Mouse (Mus musculus) C2C12 (cell line): ENCODE results near the gene Efhd1. TPM values are rescaled to one million over a fixed set of nuclear protein-coding genes. Genes with fewer than 3 reads are reported as not detected.

Experiments used
- H3K27me3 ChIP-seq: one replicate; pipeline ENCODE4 v1.6.1; 2011; ENCODE audit not compliant: control insufficient read depth, insufficient read depth, insufficient read length
- H3K36me3 ChIP-seq: one replicate; pipeline ENCODE4 v1.6.1; 2011; ENCODE audit not compliant: control insufficient read depth, insufficient read depth
- H3K4me3 ChIP-seq: one replicate; pipeline ENCODE4 v1.5.1; 2011; ENCODE audit warnings: mild to moderate bottlenecking, control low read depth; ENCODE audit not compliant: poor library complexity, insufficient read depth, severe bottlenecking
- H3K79me2 ChIP-seq: one replicate; pipeline ENCODE4 v1.6.1; 2011; ENCODE audit not compliant: control insufficient read depth, insufficient read depth
- H3K79me3 ChIP-seq: one replicate; pipeline ENCODE4 v1.6.1; 2011; ENCODE audit warnings: low read depth, control low read depth
- H3ac ChIP-seq: one replicate; pipeline ENCODE3; 2011; ENCODE audit warnings: low read depth; ENCODE audit not compliant: control insufficient read depth, insufficient read length
- CEBPB ChIP-seq: IDR thresholded peaks from one replicate; pipeline ENCODE4 v1.6.1; 2011; ENCODE audit warnings: low read depth, mild to moderate bottlenecking, control low read depth, moderate library complexity
- CTCF ChIP-seq: IDR thresholded peaks from one replicate; pipeline ENCODE4 v1.5.1; 2011; ENCODE audit not compliant: control insufficient read depth, insufficient read depth, insufficient read length
- FOSL1 ChIP-seq: IDR thresholded peaks from one replicate; pipeline ENCODE4 v1.8.0; 2011; ENCODE audit warnings: mild to moderate bottlenecking, low read length; ENCODE audit not compliant: poor library complexity, insufficient read depth, severe bottlenecking
- MAX ChIP-seq: IDR thresholded peaks from one replicate; pipeline ENCODE4 v1.6.1; 2011; ENCODE audit warnings: mild to moderate bottlenecking, control low read depth
- MYOD1 ChIP-seq: IDR thresholded peaks from one replicate; pipeline ENCODE4 v1.6.1; 2011; ENCODE audit warnings: low read depth; ENCODE audit not compliant: control insufficient read depth, insufficient read length
- MYOG ChIP-seq: IDR thresholded peaks from one replicate; pipeline ENCODE4 v1.6.1; 2011; ENCODE audit not compliant: control insufficient read depth, insufficient read length; ENCODE audit errors: extremely low read depth
- USF1 ChIP-seq: IDR thresholded peaks from one replicate; pipeline ENCODE4 v1.6.1; 2011; ENCODE audit warnings: low read depth, mild to moderate bottlenecking, control low read depth, moderate library complexity
- polyA plus RNA-seq: library from polyadenylated mRNA; unstranded; fragments of >200 nt; fragmentation: generic; extraction: Trizol; gene quantifications from one replicate; pipeline ENCODE4 v1.2.1, GENCODE M21; 2012; ENCODE audit warnings: missing spikeins

The Efhd1 gene
- polyA plus RNA-seq, 1 experiment = 0.25 TPM

DNA sequence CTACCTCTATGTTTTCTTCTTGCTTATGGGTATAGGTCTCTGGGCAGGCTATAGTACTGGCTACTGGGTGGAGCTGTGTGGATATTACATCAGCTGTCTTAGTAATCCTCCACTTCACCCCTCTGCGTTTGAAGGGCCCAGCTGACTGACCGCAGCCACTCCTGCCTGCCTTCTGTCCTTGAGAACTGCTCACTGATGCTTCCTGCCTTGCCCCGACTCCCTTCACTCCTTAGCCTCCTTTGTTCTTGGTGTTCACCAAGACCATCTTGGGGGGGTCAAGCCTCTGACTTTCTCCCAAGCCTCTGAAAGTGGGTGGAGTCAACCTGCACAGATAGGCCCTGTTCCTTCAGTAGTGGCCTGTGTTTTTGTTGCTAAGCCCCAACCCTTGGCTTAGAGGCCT lies 8.3 kb downstream of the Efhd1 start:
- TF ChIP-seq USF1 (no peak), MYOG (no peak), CEBPB (no peak), MAX (no peak), FOSL1 (no peak), MYOD1 (no peak), CTCF (no peak)
- Histone ChIP-seq H3K4me3 (no peak overlapping the region), H3K36me3 (no peaks in the 10 kb centered on the region), H3ac (no peak overlapping the region), H3K27me3 (no peaks in the 10 kb centered on the region), H3K79me2 (no peaks in the 10 kb centered on the region), H3K79me3 (no peaks in the 10 kb centered on the region)

DNA sequence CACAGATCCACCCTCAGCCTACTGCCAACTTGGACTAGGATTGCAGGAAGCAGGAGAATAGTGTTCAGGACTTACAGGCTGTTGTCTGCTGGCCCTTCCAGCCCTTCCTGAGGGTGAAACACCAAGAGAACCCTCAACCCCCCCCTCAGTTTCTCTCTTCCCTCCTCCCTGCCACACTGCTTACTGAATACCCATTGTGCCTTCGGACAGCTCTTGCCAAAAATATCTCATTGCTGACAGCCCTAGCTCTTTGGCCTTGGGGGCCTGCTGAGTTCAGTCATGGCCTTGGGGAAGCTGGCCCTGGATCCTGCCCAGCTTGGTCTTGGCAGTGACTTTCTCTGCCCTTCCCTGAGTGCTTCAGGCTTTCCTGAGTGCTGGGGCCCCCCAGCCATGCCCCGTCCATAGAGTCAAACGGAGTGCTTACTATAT lies 9.4 kb downstream of the Efhd1 start:
- H3ac ChIP-seq = no peak overlapping the region
- H3K36me3 ChIP-seq = no peaks in the 10 kb centered on the region
- H3K79me2 ChIP-seq = no peaks in the 10 kb centered on the region
- TF ChIP-seq CTCF (no peak), CEBPB (no peak), MYOG (no peak), USF1 (no peak), MAX (no peak), MYOD1 (no peak), FOSL1 (no peak)
- H3K79me3 ChIP-seq = no peaks in the 10 kb centered on the region
- H3K27me3 ChIP-seq = no peaks in the 10 kb centered on the region
- no peak overlapping the region for H3K4me3 ChIP-seq

DNA sequence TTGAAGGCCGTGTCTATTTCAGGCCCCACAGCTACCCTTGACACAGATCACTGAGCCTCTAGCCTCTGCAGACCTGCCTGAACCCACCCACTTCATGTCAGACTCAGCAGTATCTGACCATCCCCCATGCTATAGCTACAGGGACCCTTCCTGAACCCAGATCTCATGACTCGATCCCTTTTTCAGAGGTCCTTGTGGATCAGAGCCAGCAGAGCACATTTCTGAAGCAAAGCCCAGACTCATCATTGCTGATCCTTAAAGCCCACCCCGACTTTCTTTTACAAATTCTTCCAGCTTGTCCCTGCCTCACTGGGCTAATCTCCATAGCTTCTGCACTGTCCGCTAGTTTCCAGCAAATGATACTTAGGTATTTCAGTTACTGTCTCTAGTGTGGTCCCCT lies 10.0 kb downstream of the Efhd1 start:
- H3K36me3 ChIP-seq = no peaks in the 10 kb centered on the region
- H3K27me3 ChIP-seq = no peaks in the 10 kb centered on the region
- no peaks in the 10 kb centered on the region for H3K79me2 ChIP-seq
- TF ChIP-seq MYOG = no peak
- no peak for TF ChIP-seq MAX
- no peak for TF ChIP-seq USF1
- TF ChIP-seq CTCF = no peak
- no peak for TF ChIP-seq MYOD1
- no peak overlapping the region for H3ac ChIP-seq
- H3K79me3 ChIP-seq = no peaks in the 10 kb centered on the region
- no peak overlapping the region for H3K4me3 ChIP-seq

DNA sequence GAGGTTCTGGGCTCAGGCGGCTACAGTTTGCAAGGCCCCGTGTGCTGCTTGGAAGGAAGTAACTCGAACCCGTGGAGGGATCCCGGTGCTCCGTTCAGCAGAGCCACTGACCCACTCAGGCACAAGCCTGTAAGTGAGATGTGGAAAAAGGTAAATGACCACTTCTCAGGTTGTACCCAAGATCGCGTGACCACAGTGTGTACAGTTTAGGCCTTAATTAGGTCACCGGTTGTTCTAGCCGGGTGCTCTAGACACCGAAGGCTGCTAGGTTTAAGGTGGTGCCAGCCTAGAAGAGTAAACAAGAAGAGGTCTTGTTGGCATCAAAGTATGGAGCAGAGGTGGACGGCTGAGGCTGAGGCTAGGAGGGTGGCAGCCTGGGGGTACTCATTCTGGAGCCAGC lies 11.0 kb downstream of the Efhd1 start:
- H3K36me3 ChIP-seq = no peaks in the 10 kb centered on the region
- no peaks in the 10 kb centered on the region for H3K27me3 ChIP-seq
- TF ChIP-seq CEBPB = no peak
- TF ChIP-seq FOSL1 = no peak
- TF ChIP-seq MAX = no peak
- TF ChIP-seq USF1 = no peak
- TF ChIP-seq MYOG = no peak
- TF ChIP-seq CTCF = no peak
- no peak for TF ChIP-seq MYOD1
- no peak overlapping the region for H3K4me3 ChIP-seq
- H3ac ChIP-seq = no peak overlapping the region
- no peaks in the 10 kb centered on the region for H3K79me3 ChIP-seq
- no peaks in the 10 kb centered on the region for H3K79me2 ChIP-seq

DNA sequence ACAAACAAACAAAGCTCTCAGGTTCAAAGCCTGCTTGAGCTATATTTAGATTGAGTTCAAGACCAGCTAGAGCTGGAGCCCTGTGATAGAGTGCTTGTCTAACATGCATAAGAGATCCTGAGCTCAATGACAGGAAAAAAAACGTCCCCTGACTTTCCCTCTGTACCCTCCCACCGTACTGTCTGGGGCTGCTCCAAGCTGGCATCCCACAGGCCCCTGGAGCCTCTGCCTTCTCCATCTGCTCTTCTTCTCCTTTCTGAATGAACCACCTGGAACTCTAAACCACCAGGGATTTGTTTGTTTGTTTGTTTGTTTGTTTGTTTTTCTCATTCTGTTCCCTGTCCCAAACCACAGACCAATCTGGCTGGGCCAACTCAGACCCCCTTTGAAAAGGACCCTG lies 11.9 kb downstream of the Efhd1 start:
- H3K79me2 ChIP-seq = no peaks in the 10 kb centered on the region
- no peak overlapping the region for H3ac ChIP-seq
- no peaks in the 10 kb centered on the region for H3K79me3 ChIP-seq
- no peaks in the 10 kb centered on the region for H3K36me3 ChIP-seq
- no peak for TF ChIP-seq FOSL1
- no peak for TF ChIP-seq USF1
- no peak for TF ChIP-seq CEBPB
- no peak for TF ChIP-seq MAX
- TF ChIP-seq MYOG = no peak
- no peaks in the 10 kb centered on the region for H3K27me3 ChIP-seq
- no peak overlapping the region for H3K4me3 ChIP-seq

DNA sequence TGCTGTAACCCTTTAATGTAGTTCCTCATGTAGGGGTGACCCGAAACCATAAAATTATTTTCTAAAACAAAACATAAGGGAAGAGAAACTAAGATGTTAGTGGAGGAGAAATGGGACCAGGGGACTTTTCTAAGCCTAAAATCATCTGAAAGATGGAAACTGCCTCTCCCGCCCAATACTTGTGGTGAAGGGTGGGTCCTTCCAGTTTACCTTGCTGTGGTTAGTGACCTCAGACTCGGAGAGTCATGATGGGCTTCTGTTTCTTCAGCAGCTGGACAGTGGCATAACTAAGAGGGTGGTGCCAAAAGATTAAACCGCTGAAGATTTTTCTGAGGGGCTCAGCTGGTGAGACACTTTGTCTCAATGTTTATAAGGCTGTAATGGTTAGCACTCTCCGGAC lies 16.1 kb downstream of the Efhd1 start:
- Histone ChIP-seq H3K36me3 (no peaks in the 10 kb centered on the region), H3K79me3 (no peaks in the 10 kb centered on the region), H3K4me3 (no peak overlapping the region), H3K79me2 (no peaks in the 10 kb centered on the region), H3ac (no peak overlapping the region), H3K27me3 (peaks cover 4% of the 10 kb centered on the region)
- TF ChIP-seq FOSL1 (no peak), MYOD1 (no peak), CTCF (no peak), CEBPB (no peak), MAX (no peak), USF1 (no peak), MYOG (no peak)
